Mouse (Mus musculus) layer of hippocampus, adult 9-11 months (tissue): Measurements from ENCODE around the gene Plcd3.

Experiments
- DNase-seq: peaks from one replicate; pipeline ENCODE4 v3.0.0; 2022

Gene Plcd3

GRCm38 (mm10) chr11:103096979-103097894, 4.2 kb downstream of the Plcd3 start:
- DNase-seq: no peak

GRCm38 (mm10) chr11:103095801-103096200, 5.7 kb downstream of the Plcd3 start:
- no peak for DNase-seq

- DNase-seq: no peak
Observed at GRCm38 (mm10) chr11:103095107-103095670, 6.3 kb downstream of the Plcd3 start.

GRCm38 (mm10) chr11:103093862-103094833, 7.3 kb downstream of the Plcd3 start:
- DNase-seq: no peak

GRCm38 (mm10) chr11:103093306-103093705, 8.2 kb downstream of the Plcd3 start:
- no peak for DNase-seq

GRCm38 (mm10) chr11:103081631-103082030, 19.8 kb downstream of the Plcd3 start:
- no peak for DNase-seq

GRCm38 (mm10) chr11:103080323-103081091, 21.0 kb downstream of the Plcd3 start:
- no peak for DNase-seq

GRCm38 (mm10) chr11:103078131-103078530, 23.3 kb downstream of the Plcd3 start:
- DNase-seq: no peak

DNA sequence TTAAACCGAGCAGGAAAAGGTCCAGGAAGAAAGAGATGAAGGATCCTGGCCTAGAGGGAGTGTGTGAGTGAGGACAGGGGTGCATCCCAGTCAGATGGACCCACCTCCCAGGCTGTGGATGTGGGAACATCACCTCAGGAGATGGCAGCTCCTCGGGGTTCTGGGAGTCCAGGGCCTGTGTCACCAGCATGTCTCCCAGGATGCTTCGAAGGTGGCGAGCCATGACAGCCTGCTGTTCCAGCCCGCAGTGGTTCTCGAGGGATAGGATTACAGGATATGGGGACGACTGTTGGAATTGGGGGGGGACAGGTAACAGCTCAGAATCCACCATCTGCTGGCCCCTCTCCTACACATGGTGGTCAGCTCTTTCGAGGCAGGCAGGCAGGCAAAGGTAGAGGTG, 24.9 kb downstream of the Plcd3 start:
- DNase-seq: no peak

DNA sequence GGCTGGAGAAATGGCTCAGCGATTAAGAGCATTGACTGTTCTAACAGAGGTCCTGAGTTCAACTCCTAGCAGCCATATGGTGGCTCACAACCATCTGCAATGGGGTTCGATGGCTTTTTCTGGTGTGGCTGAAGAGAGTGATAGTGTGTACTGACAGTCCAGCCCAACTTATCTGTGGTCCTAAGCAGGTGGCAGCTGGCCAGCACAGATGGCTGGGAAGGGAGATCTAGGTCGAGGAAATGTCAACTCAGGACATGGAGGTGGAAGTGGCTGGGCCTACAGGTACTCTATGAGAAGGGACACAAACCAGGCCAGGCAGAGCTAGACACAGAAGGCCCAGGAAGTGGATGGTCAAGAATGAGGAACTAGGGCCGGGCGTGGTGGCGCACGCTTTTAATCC, 25.4 kb downstream of the Plcd3 start:
- DNase-seq: no peak

GRCm38 (mm10) chr11:103074796-103075323, 26.6 kb downstream of the Plcd3 start:
- DNase-seq: no peak

DNA sequence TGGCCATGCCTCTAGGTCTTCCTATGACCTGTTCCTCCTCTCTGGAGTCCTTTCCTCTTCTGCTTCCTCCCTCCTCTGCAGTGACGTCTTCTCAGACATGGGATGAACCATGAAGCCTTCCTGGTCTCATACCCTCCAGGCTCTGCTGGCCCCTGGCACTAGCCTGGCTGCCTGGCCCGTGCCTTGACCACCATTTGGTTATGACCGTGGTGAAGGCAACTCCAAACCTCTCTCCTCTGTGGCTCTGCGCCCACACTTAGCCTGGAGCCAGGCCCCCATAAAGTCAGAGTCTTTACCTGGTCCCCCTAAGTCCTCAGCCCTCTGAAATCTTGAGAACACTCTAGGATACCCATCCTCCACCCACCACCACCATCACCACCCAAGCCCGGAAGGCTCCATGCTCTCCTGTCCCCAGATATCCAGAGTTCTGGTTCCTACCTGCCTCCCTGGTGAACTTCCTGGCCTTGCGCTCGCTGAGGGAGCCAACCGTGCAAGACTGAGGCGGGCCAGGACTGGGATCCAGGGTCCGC, 27.3 kb downstream of the Plcd3 start:
- DNase-seq: no peak

DNA sequence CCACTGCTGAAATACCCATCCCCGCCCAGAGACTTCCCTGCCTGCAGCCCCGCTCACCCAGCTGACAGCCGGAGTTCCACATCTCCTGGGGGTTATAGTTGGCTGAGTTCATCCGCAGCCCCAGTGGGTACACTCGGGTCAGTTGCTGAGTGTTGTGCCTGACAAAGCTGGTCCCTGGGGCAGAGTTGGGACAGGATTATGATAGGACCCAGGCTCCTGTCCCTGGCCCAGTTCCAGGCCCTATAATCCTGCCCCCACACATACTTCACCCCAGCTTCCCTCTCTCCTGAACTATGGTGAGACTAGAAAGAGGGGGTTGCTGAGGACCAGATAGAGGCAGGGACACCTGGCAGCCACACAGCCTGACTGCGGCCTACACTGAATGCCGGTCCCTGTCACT, 27.8 kb downstream of the Plcd3 start:
- no peak for DNase-seq

DNA sequence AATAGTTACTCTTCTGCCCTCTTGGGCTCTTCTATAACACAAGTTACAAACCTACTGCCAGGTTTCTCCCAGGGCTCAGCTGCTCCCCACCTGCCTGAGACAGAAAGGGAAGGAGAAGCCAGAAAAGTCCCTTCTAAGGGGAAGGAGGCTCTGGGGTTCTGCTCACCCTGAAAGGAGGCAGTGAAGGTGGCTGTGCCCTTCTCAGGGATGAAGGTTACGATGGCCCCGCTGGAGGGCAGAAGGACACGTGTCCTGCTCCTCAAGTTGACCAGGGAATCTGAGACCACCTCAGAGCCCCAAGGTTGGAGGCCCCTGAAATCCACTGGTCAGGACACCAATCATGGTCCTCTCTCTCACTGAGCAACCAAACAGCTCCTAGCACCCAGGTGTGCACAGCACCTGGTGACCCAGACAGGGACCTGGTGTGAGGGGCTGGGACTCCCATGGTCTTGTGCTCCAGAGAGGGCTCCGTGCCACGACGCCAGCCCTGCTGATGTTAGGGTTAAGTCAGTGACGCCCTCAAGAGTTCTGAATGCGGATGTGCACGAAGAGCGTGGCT, 31.1 kb downstream of the Plcd3 start:
- no peak for DNase-seq

DNA sequence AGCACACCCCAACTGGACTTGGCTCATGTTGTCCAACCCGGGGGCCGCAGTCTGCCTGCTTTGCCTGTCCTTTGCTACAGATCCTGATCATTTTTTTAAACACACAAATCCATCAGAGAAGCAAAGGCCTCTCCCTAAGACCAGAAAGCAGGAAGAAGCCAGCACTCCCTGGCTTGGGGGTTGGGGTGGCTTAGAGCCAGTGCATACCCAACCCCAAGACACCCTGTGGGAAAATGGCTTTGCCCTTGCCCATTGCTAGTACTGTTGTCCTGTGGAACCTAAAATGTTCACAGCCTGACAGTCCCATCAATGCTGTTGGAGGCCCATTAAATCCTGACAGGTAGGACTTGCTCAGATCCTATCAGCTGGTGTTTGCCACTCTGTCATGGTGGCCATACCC, 31.7 kb downstream of the Plcd3 start:
- no peak for DNase-seq

DNA sequence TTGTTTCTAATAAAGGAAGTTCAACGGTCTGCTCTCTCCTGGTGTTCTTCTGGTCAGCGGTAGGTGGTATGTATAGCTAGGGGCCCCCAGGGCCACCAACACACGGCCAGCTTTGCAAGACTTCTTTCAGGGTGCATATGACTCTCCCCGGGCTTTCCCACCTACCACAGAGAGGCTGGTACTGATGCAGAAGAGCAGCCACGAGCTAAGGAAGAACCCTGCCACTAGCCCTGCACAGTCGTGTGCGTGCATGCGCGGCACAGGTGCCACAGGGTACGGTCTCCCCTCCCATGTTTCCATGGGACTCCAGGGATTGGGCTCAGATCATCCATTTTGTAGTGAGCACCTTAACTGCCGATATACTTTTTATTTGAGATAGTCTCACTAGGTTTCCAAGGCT, 32.6 kb downstream of the Plcd3 start:
- no peak for DNase-seq

DNA sequence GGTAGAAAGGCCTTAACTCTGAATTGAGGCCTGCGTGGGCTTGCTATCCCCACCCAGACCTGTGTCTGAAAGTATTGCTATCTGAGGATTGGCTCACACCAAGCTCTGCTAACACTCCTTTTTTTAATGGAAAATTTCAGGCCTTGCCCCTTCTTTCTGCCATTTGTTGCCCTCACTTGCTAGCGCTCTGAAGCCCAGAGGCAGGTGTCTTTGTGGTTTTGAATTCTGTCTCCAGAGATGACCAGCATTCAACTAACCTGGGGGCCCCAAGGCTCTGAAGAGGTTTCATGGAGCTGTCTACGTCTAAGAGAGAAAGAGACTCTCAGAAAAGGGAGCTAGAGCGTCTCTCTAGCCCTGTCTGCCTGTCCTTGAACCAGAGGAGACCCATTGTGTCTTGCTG, 33.2 kb downstream of the Plcd3 start:
- DNase-seq: no peak

- DNase-seq: no peak
Observed at GRCm38 (mm10) chr11:103067457-103068001, 33.9 kb downstream of the Plcd3 start.

DNA sequence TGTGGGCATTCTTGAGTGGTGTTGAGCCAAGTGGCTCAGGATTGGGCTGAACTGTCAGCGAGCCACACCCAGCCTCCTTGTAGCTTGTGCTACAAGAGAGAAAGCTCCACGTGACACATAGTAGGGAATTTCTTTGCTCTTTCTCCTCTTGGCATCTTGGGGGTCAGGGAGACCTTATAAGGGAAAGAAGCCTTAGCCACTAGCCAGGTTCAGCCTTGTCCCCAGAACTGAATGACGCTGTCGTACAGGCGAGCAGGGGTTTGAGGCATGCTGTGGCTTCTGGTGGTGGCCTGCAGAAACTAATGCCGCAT, 34.5 kb downstream of the Plcd3 start:
- no peak for DNase-seq

GRCm38 (mm10) chr11:103066191-103067050, 35.0 kb downstream of the Plcd3 start:
- DNase-seq: no peak
